Mouse (Mus musculus) MEL (cell line): ENCODE measurements around the gene Dcaf5.

Experiments
- MAFK ChIP-seq: IDR thresholded peaks from 2 replicates; pipeline ENCODE4 v1.6.1; 2011; ENCODE audit warnings: low read depth, mild to moderate bottlenecking, low read length, improper control_type of control experiment, borderline replicate concordance
- POLR2A ChIP-seq, 2 experiments: IDR thresholded peaks; 2 replicates each; pipeline ENCODE4 v1.6.1; 2011 to 2012; ENCODE audit warnings: low read length in 2 of 2, mild to moderate bottlenecking in 2 of 2, control low read depth in 1 of 2, improper control_type of control experiment in 1 of 2, low read depth in 1 of 2, moderate library complexity in 1 of 2; ENCODE audit not compliant: control insufficient read depth in 1 of 2, insufficient read depth in 1 of 2, poor library complexity in 1 of 2

- TF ChIP-seq POLR2A (IDR thresholded peaks at IDR 0.05; ENCODE audit: control insufficient read depth in 1 of 2, insufficient read depth in 1 of 2, low read depth in 1 of 2, low read length in 2 of 2, poor library complexity in 1 of 2) (no peak), MAFK (no peak)
Observed at GRCm38 (mm10) chr12:80367227-80367626, 69.2 kb downstream of the Dcaf5 start.
